Mouse (Mus musculus) kidney, postnatal 0 days (tissue): ENCODE measurements around the gene Dnah11. TPM values are rescaled to one million over a fixed set of nuclear protein-coding genes. Genes with fewer than 3 reads are reported as not detected.

ENCODE experiments used
- ATAC-seq: fragments of 200-750 bp; cut with Nextera tagmentation; replicated peaks from 2 replicates; pipeline ENCODE4 v1.8.0; 2017; ENCODE audit warnings: low read depth, moderate number of reproducible peaks, moderate TSS enrichment, moderate library complexity; ENCODE audit not compliant: low FRiP score
- DNase-seq: peaks from one replicate; pipeline ENCODE4 v3.0.0-alpha.2; 2016; ENCODE audit warnings: low spot score
- H3K27ac ChIP-seq: fragments of 300-500 bp; sonication (generic); 2 replicates; pipeline ENCODE4 v1.5.1; 2014; ENCODE audit warnings: mild to moderate bottlenecking
- H3K27me3 ChIP-seq: fragments of 300-500 bp; sonication (generic); 2 replicates; pipeline ENCODE4 v1.6.1; 2014; ENCODE audit warnings: low read length, mixed read lengths; ENCODE audit not compliant: insufficient read depth
- H3K36me3 ChIP-seq: fragments of 300-500 bp; sonication (generic); 2 replicates; pipeline ENCODE4 v1.6.1; 2014; ENCODE audit warnings: low read length, mixed read lengths; ENCODE audit not compliant: insufficient read depth
- H3K4me1 ChIP-seq: fragments of 300-500 bp; sonication (generic); replicated peaks from 2 replicates; pipeline ENCODE4 v1.6.1; 2014; ENCODE audit warnings: antibody characterized with exemption, low read length, mixed read lengths; ENCODE audit not compliant: insufficient read depth
- H3K4me2 ChIP-seq: fragments of 300-500 bp; sonication (generic); 2 replicates; pipeline ENCODE4 v1.6.1; 2014; ENCODE audit warnings: mild to moderate bottlenecking, low read length, moderate library complexity, mixed read lengths
- H3K4me3 ChIP-seq: fragments of 300-500 bp; sonication (generic); replicated peaks from 2 replicates; pipeline ENCODE4 v1.5.1; 2014; ENCODE audit warnings: low read depth, low read length
- H3K9ac ChIP-seq: fragments of 300-500 bp; sonication (generic); 2 replicates; pipeline ENCODE4 v1.6.1; 2014; ENCODE audit warnings: low read depth, low read length
- H3K9me3 ChIP-seq: fragments of 300-500 bp; sonication (generic); replicated peaks from 2 replicates; pipeline ENCODE4 v1.6.1; 2016; ENCODE audit warnings: low read length, inconsistent platforms, mixed read lengths
- CTCF ChIP-seq: IDR thresholded peaks from 2 replicates; pipeline ENCODE4 v1.5.1; 2016; ENCODE audit warnings: antibody characterized with exemption, low read depth, mild to moderate bottlenecking, moderate library complexity
- whole genome bisulfite sequencing: fragments of 180-500 bp; shearing (Covaris S2); extraction: QIAGEN DNeasy Blood & Tissue Kit; methylation state at CpG from one replicate; pipeline ENCODE4 v1.1.7; 2014; 5-methylcytosine and 5-hydroxymethylcytosine counted together
- polyA plus RNA-seq: library from polyadenylated mRNA; unstranded; fragments of >200 nt; fragmentation: Nextera tagmentation; extraction: Ambion mirVana; gene quantifications from 2 replicates; pipeline ENCODE4 v1.2.1, GENCODE M21; 2015

The Dnah11 gene
- polyA plus RNA-seq, 1 experiment from 2014 or later = 1.3 TPM

- TF ChIP-seq CTCF = no peak
- ATAC-seq = no peak
- 76% methylated on average over 4 of the region's 4 CpGs for WGBS
- Histone ChIP-seq H3K9me3 (no peaks in the 10 kb centered on the region), H3K4me1 (no peaks in the 10 kb centered on the region), H3K4me2 (no peak overlapping the region), H3K4me3 (no peak overlapping the region), H3K27me3 (no peaks in the 10 kb centered on the region), H3K36me3 (peaks cover 9% of the 10 kb centered on the region), H3K9ac (no peak overlapping the region), H3K27ac (0 out of 2 replicates have a peak overlapping the region, but pooled peaks have one; percentile 3)
- DNase-seq = peak; percentile 9
Measured at GRCm38 (mm10) chr12:117867708-117868564, 330.9 kb downstream of the Dnah11 start.

DNA sequence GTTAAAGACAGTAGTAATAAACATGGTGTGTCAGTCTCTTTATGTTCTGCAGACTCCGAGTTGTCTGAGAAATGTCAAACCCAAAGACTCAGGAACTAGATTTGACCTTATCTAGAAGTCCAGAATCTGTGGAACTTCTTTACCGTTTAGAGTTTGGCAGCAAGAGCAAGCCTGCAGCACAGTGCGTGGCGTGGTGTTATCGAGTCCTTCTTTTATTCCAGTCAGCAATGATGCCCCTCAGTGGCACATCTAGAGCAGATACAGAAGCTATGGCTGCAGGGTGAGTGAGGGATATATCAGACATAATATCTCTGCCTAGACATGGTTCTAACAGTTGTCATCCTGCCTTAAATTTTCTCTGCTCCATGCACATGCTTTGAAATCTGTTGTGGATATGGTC is 336.2 kb downstream of the Dnah11 start:
- no peak for ATAC-seq
- Histone ChIP-seq H3K9ac (no peak overlapping the region), H3K9me3 (no peaks in the 10 kb centered on the region), H3K4me1 (no peaks in the 10 kb centered on the region), H3K36me3 (peaks cover 4% of the 10 kb centered on the region; the same call in 1 of the 2 replicates), H3K4me3 (no peak overlapping the region), H3K27ac (no peak overlapping the region), H3K27me3 (no peaks in the 10 kb centered on the region), H3K4me2 (no peak overlapping the region)
- no peak for TF ChIP-seq CTCF
- no peak for DNase-seq
- 81% methylated on average over 5 of the region's 5 CpGs for WGBS

GRCm38 (mm10) chr12:117861249-117861648 is 337.6 kb downstream of the Dnah11 start:
- H3K4me1 ChIP-seq = no peaks in the 10 kb centered on the region
- no peak overlapping the region for H3K4me2 ChIP-seq
- DNase-seq (no peak), ATAC-seq (no peak)
- H3K9me3 ChIP-seq = no peaks in the 10 kb centered on the region
- no peaks in the 10 kb centered on the region for H3K36me3 ChIP-seq
- no peak overlapping the region for H3K9ac ChIP-seq
- no peak overlapping the region for H3K27ac ChIP-seq
- no peak overlapping the region for H3K4me3 ChIP-seq
- no peaks in the 10 kb centered on the region for H3K27me3 ChIP-seq
- TF ChIP-seq CTCF = no peak
- WGBS = 55% methylated on average over 3 of the region's 3 CpGs

- Histone ChIP-seq H3K27me3 (no peaks in the 10 kb centered on the region), H3K27ac (no peak overlapping the region), H3K9me3 (no peaks in the 10 kb centered on the region), H3K9ac (no peak overlapping the region), H3K4me2 (no peak overlapping the region), H3K4me3 (no peak overlapping the region), H3K36me3 (no peaks in the 10 kb centered on the region), H3K4me1 (no peaks in the 10 kb centered on the region)
- ATAC-seq = no peak
- no peak for DNase-seq
- TF ChIP-seq CTCF = no peak
- 65% methylated on average over 7 of the region's 7 CpGs for WGBS
Measured at GRCm38 (mm10) chr12:117860840-117861239, 338.0 kb downstream of the Dnah11 start.

- no peak for TF ChIP-seq CTCF
- 76% methylated on average over 6 of the region's 6 CpGs for WGBS
- no peak overlapping the region for H3K27ac ChIP-seq
- ATAC-seq = no peak
- H3K9ac ChIP-seq = no peak overlapping the region
- H3K4me2 ChIP-seq = no peak overlapping the region
- DNase-seq = no peak
- no peaks in the 10 kb centered on the region for H3K9me3 ChIP-seq
- no peaks in the 10 kb centered on the region for H3K4me1 ChIP-seq
- no peaks in the 10 kb centered on the region for H3K27me3 ChIP-seq
- no peak overlapping the region for H3K4me3 ChIP-seq
- no peaks in the 10 kb centered on the region for H3K36me3 ChIP-seq
Measured at GRCm38 (mm10) chr12:117857884-117858283, 341.0 kb downstream of the Dnah11 start.

DNA sequence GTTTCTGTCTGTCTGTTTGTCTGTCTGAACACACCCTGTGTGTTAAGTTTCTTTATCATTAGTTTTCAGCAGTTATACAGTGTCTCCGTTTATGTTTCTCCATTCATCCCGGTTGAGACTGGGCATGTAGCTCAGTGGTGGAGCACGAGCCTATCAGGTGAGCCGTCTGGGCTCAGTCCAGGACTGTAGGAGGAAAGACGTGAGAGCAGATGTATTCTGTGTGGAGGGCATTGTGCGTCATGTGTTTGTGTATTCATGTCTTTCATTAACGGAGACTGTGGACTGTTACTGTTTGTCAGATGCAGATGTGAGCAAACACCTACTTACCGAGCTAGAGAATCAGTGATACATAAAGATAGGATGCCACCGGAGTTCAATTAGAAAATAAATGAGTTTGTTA is 341.8 kb downstream of the Dnah11 start:
- Histone ChIP-seq H3K36me3 (no peaks in the 10 kb centered on the region), H3K4me2 (no peak overlapping the region), H3K27ac (no peak overlapping the region), H3K27me3 (no peaks in the 10 kb centered on the region), H3K9me3 (no peaks in the 10 kb centered on the region), H3K4me1 (no peaks in the 10 kb centered on the region), H3K4me3 (no peak overlapping the region), H3K9ac (no peak overlapping the region)
- 80% methylated on average over 9 of the region's 9 CpGs for WGBS
- no peak for TF ChIP-seq CTCF
- DNase-seq (no peak), ATAC-seq (0 out of 2 replicates have a peak, but pooled peaks have one; percentile 21)

- H3K27me3 ChIP-seq = no peaks in the 10 kb centered on the region
- no peak overlapping the region for H3K9ac ChIP-seq
- 21% methylated on average over 6 of the region's 6 CpGs for WGBS
- H3K9me3 ChIP-seq = no peaks in the 10 kb centered on the region
- no peak for ATAC-seq
- H3K27ac ChIP-seq = no peak overlapping the region
- peak; percentile 88 for TF ChIP-seq CTCF
- no peak overlapping the region for H3K4me3 ChIP-seq
- H3K4me2 ChIP-seq = no peak overlapping the region
- DNase-seq = peak; percentile 77
- no peaks in the 10 kb centered on the region for H3K36me3 ChIP-seq
- H3K4me1 ChIP-seq = no peaks in the 10 kb centered on the region
Measured at GRCm38 (mm10) chr12:117853316-117853715, 345.5 kb downstream of the Dnah11 start.
